Mouse (Mus musculus): Measurements from ENCODE around the gene Celf1. TPM values are rescaled to one million over a fixed set of nuclear protein-coding genes. Genes with fewer than 3 reads are reported as not detected.

Celf1 gene
- polyA plus RNA-seq, 1 experiment = 27.1 TPM

GRCm38 (mm10) chr2:91060544-91061355 lies 120.6 kb downstream of the Celf1 start:
- Histone ChIP-seq H3K4me2 (ENCODE audit: low read depth) (peak overlapping the region; percentile 54), H3K27me3 (ENCODE audit: control insufficient read depth, insufficient read depth, insufficient read length) (no peaks in the 10 kb centered on the region), H3K79me2 (ENCODE audit: control insufficient read depth, insufficient read depth) (peaks cover under 1% of the 10 kb centered on the region), H3ac (ENCODE audit: control insufficient read depth, insufficient read length) (no peak overlapping the region), H3K4me3 (no peak overlapping the region), H3K36me3 (ENCODE audit: control insufficient read depth, insufficient read depth) (peaks cover 21% of the 10 kb centered on the region)
- TF ChIP-seq MYOG (IDR thresholded peaks at IDR 0.05; ENCODE audit: control insufficient read depth in 1 of 3, insufficient read depth in 1 of 3, insufficient read length in 2 of 3, low read depth in 2 of 3) (peak; percentile 90 to 98 (median 95)), POLR2A (IDR thresholded peaks at IDR 0.05; ENCODE audit: insufficient read length, low read depth) (no peak), TCF12 (IDR thresholded peaks at IDR 0.05; ENCODE audit: insufficient read depth, poor library complexity, severe bottlenecking) (peak; percentile 72), SRF (IDR thresholded peaks at IDR 0.05; ENCODE audit: control insufficient read depth, insufficient read length, low read depth) (no peak), E2F4 (IDR thresholded peaks at IDR 0.05; ENCODE audit: insufficient read depth) (no peak), REST (IDR thresholded peaks at IDR 0.05; ENCODE audit: insufficient read depth, insufficient read length) (no peak), USF1 (IDR thresholded peaks at IDR 0.05; ENCODE audit: low read depth) (no peak), POLR2AphosphoS2 (IDR thresholded peaks at IDR 0.05; ENCODE audit: insufficient read length, low read depth) (peak; percentile 68), CEBPB (IDR thresholded peaks at IDR 0.05; ENCODE audit: insufficient read depth, poor library complexity, severe bottlenecking) (no peak), TCF3 (IDR thresholded peaks at IDR 0.05; ENCODE audit: insufficient read length, low read depth) (peak; percentile 78), MAX (IDR thresholded peaks at IDR 0.05; ENCODE audit: low read depth) (no peak), MYOD1 (IDR thresholded peaks at IDR 0.05; ENCODE audit: control insufficient read depth in 1 of 3, insufficient read length in 2 of 3, low read depth in 2 of 3) (peak; percentile 84 to 96 (median 93))

GRCm38 (mm10) chr2:91061849-91062481 lies 121.8 kb downstream of the Celf1 start:
- H3ac ChIP-seq (ENCODE audit: control insufficient read depth, insufficient read length) = peak overlapping the region; percentile 3
- H3K4me3 ChIP-seq = peak overlapping the region; percentile 18
- H3K27me3 ChIP-seq (ENCODE audit: control insufficient read depth, insufficient read depth, insufficient read length) = no peaks in the 10 kb centered on the region
- peaks cover 16% of the 10 kb centered on the region for H3K36me3 ChIP-seq (ENCODE audit: control insufficient read depth, insufficient read depth)
- TF ChIP-seq CEBPB (IDR thresholded peaks at IDR 0.05; ENCODE audit: insufficient read depth, poor library complexity, severe bottlenecking) = 0 out of 2 replicates have a peak, but pooled peaks have one; percentile 16
- TF ChIP-seq TCF12 (IDR thresholded peaks at IDR 0.05; ENCODE audit: insufficient read depth, poor library complexity, severe bottlenecking) = peak; percentile 70
- TF ChIP-seq POLR2AphosphoS2 (IDR thresholded peaks at IDR 0.05; ENCODE audit: insufficient read length, low read depth) = peak; percentile 91
- TF ChIP-seq MAX (IDR thresholded peaks at IDR 0.05; ENCODE audit: low read depth) = no peak
- TF ChIP-seq MYOD1 (IDR thresholded peaks at IDR 0.05; ENCODE audit: control insufficient read depth in 1 of 3, insufficient read length in 2 of 3, low read depth in 2 of 3) = peak in 2 of 3 experiments; percentile 50 to 77
- peak; percentile 17 to 78 (median 45) for TF ChIP-seq MYOG (IDR thresholded peaks at IDR 0.05; ENCODE audit: control insufficient read depth in 1 of 3, insufficient read depth in 1 of 3, insufficient read length in 2 of 3, low read depth in 2 of 3)
- no peak for TF ChIP-seq USF1 (IDR thresholded peaks at IDR 0.05; ENCODE audit: low read depth)
- peak; percentile 68 for TF ChIP-seq POLR2A (IDR thresholded peaks at IDR 0.05; ENCODE audit: insufficient read length, low read depth)
- TF ChIP-seq REST (IDR thresholded peaks at IDR 0.05; ENCODE audit: insufficient read depth, insufficient read length) = no peak
- no peak for TF ChIP-seq E2F4 (IDR thresholded peaks at IDR 0.05; ENCODE audit: insufficient read depth)
- no peak for TF ChIP-seq TCF3 (IDR thresholded peaks at IDR 0.05; ENCODE audit: insufficient read length, low read depth)
- H3K4me2 ChIP-seq (ENCODE audit: low read depth) = peak overlapping the region; percentile 76
- H3K79me2 ChIP-seq (ENCODE audit: control insufficient read depth, insufficient read depth) = no peaks in the 10 kb centered on the region

GRCm38 (mm10) chr2:91062779-91063606 lies 122.8 kb downstream of the Celf1 start:
- TF ChIP-seq MYOG (IDR thresholded peaks at IDR 0.05; ENCODE audit: control insufficient read depth in 1 of 3, insufficient read depth in 1 of 3, insufficient read length in 2 of 3, low read depth in 2 of 3) = peak in 2 of 3 experiments; percentile 53 to 81
- peak; percentile 10 to 87 (median 77) for TF ChIP-seq MYOD1 (IDR thresholded peaks at IDR 0.05; ENCODE audit: control insufficient read depth in 1 of 3, insufficient read length in 2 of 3, low read depth in 2 of 3)
- no peak for TF ChIP-seq POLR2A (IDR thresholded peaks at IDR 0.05; ENCODE audit: insufficient read length, low read depth)
- TF ChIP-seq TCF12 (IDR thresholded peaks at IDR 0.05; ENCODE audit: insufficient read depth, poor library complexity, severe bottlenecking) = no peak
- TF ChIP-seq POLR2AphosphoS2 (IDR thresholded peaks at IDR 0.05; ENCODE audit: insufficient read length, low read depth) = peak; percentile 32

GRCm38 (mm10) chr2:91064211-91064610 lies 124.0 kb downstream of the Celf1 start:
- Histone ChIP-seq H3K27me3 (ENCODE audit: control insufficient read depth, insufficient read depth, insufficient read length) (no peaks in the 10 kb centered on the region), H3K36me3 (ENCODE audit: control insufficient read depth, insufficient read depth) (peaks cover 13% of the 10 kb centered on the region), H3K4me3 (no peak overlapping the region), H3K79me2 (ENCODE audit: control insufficient read depth, insufficient read depth) (no peaks in the 10 kb centered on the region), H3K4me2 (ENCODE audit: low read depth) (no peak overlapping the region), H3ac (ENCODE audit: control insufficient read depth, insufficient read length) (no peak overlapping the region)
- TF ChIP-seq MYOG (IDR thresholded peaks at IDR 0.05; ENCODE audit: control insufficient read depth in 1 of 3, insufficient read depth in 1 of 3, insufficient read length in 2 of 3, low read depth in 2 of 3) (no peak), MYOD1 (IDR thresholded peaks at IDR 0.05; ENCODE audit: control insufficient read depth in 1 of 3, insufficient read length in 2 of 3, low read depth in 2 of 3) (no peak), E2F4 (IDR thresholded peaks at IDR 0.05; ENCODE audit: insufficient read depth) (no peak), USF1 (IDR thresholded peaks at IDR 0.05; ENCODE audit: low read depth) (no peak), MAX (IDR thresholded peaks at IDR 0.05; ENCODE audit: low read depth) (no peak), CEBPB (IDR thresholded peaks at IDR 0.05; ENCODE audit: insufficient read depth, poor library complexity, severe bottlenecking) (no peak), SRF (IDR thresholded peaks at IDR 0.05; ENCODE audit: control insufficient read depth, insufficient read length, low read depth) (no peak), POLR2A (IDR thresholded peaks at IDR 0.05; ENCODE audit: insufficient read length, low read depth) (no peak)

More at GRCm38 (mm10) chr2:91062779-91063606, 122.8 kb downstream of the Celf1 start:
- Histone ChIP-seq H3K79me2 (ENCODE audit: control insufficient read depth, insufficient read depth) (no peaks in the 10 kb centered on the region), H3K4me2 (ENCODE audit: low read depth) (peak overlapping the region; percentile 76), H3K36me3 (ENCODE audit: control insufficient read depth, insufficient read depth) (peaks cover 16% of the 10 kb centered on the region), H3ac (ENCODE audit: control insufficient read depth, insufficient read length) (peak overlapping the region; percentile 3), H3K27me3 (ENCODE audit: control insufficient read depth, insufficient read depth, insufficient read length) (no peaks in the 10 kb centered on the region), H3K4me3 (peak overlapping the region; percentile 18)

Measured in myocyte (in vitro differentiated cells).